Mouse (Mus musculus) heart, adult 8-10 months (tissue): ENCODE measurements at regions not wholly inside any gene's neighbourhood (a gene's known extent, or its start where the extent isn't known, plus 50 kb on each side); places are given as distances from the start of the nearest gene placed in this dataset.

Source experiments
- DNase-seq: peaks from one replicate; pipeline ENCODE4 v3.0.0; 2022; ENCODE audit warnings: low spot score

GRCm38 (mm10) chr17:51262404-51262803 lies 83.3 kb upstream of the Tbc1d5 start:
- no peak for DNase-seq

GRCm38 (mm10) chr17:51258316-51258715 lies 79.2 kb upstream of the Tbc1d5 start:
- no peak for DNase-seq

- DNase-seq = peak; percentile 28
These were observed 69.4 kb upstream of the Tbc1d5 start for GRCm38 (mm10) chr17:51248543-51248942.

GRCm38 (mm10) chr17:51246038-51246437 lies 66.9 kb upstream of the Tbc1d5 start:
- no peak for DNase-seq

- no peak for DNase-seq
These were observed 61.3 kb upstream of the Tbc1d5 start for GRCm38 (mm10) chr17:51240360-51240993.

- no peak for DNase-seq
These were observed 60.3 kb upstream of the Tbc1d5 start for GRCm38 (mm10) chr17:51239465-51239864.
